Mouse (Mus musculus) thymus, adult 2 months (tissue): ENCODE data around the gene Fam189b.

Source experiments
- CTCF ChIP-seq: fragments of 200-500 bp; IDR thresholded peaks from 2 replicates; pipeline ENCODE4 v1.5.1; 2012; ENCODE audit warnings: mild to moderate bottlenecking, control low read depth, low read length, moderate library complexity, borderline replicate concordance; ENCODE audit not compliant: control insufficient read depth, poor library complexity, insufficient read depth; ENCODE audit errors: extremely low read depth
- POLR2A ChIP-seq: fragments of 200-500 bp; IDR thresholded peaks from 2 replicates; pipeline ENCODE4 v1.6.1; 2012; ENCODE audit warnings: mild to moderate bottlenecking, low read length, control low read depth, moderate library complexity; ENCODE audit not compliant: control insufficient read depth, poor library complexity, insufficient read depth; ENCODE audit errors: extremely low read depth

- TF ChIP-seq CTCF (no peak), POLR2A (no peak)
Observed at GRCm38 (mm10) chr3:89208736-89209135, 25.8 kb downstream of the Fam189b start.
